Mouse (Mus musculus) CH12.LX (cell line): ENCODE results near the gene Mapk11. TPM values are rescaled to one million over a fixed set of nuclear protein-coding genes. Genes with fewer than 3 reads are reported as not detected.

ENCODE experiments used
- DNase-seq: peaks from one replicate; pipeline ENCODE4 v3.0.0-alpha.2; 2013; ENCODE audit errors: extremely low read depth
- H3K27ac ChIP-seq: 2 replicates; pipeline ENCODE4 v1.5.1; 2012; ENCODE audit warnings: low read depth, mild to moderate bottlenecking, control low read depth, moderate library complexity; ENCODE audit not compliant: insufficient read depth
- H3K27me3 ChIP-seq: replicated peaks from 2 replicates; pipeline ENCODE3; 2012; ENCODE audit warnings: inconsistent platforms
- H3K36me3 ChIP-seq, 2 experiments: replicated peaks in 1 of 2; 2 replicates each; pipeline versions ENCODE3 to v1.6.1; 2012; ENCODE audit warnings: inconsistent platforms in 1 of 2, low read length in 1 of 2, mild to moderate bottlenecking in 1 of 2, mixed read lengths in 1 of 2, moderate library complexity in 1 of 2; ENCODE audit not compliant: control insufficient read depth in 1 of 2, insufficient read depth in 1 of 2
- H3K4me1 ChIP-seq, 2 experiments: 2 replicates each; pipeline ENCODE4 v1.6.1; 2012; ENCODE audit warnings: inconsistent platforms in 1 of 2, moderate library complexity in 1 of 2; ENCODE audit not compliant: insufficient read depth in 2 of 2, control insufficient read depth in 1 of 2
- H3K4me2 ChIP-seq: 2 replicates; pipeline ENCODE4 v1.6.1; 2012; ENCODE audit warnings: low read depth, mild to moderate bottlenecking, control low read depth; ENCODE audit not compliant: poor library complexity, insufficient read depth, severe bottlenecking
- H3K4me3 ChIP-seq, 3 experiments: fragments of 150-350 bp in 1 of 3; sonication (generic) in 1 of 3; replicated peaks in 1 of 3; 2 replicates each; pipeline versions ENCODE3 to v1.5.1; 2011 to 2012; ENCODE audit warnings: low read depth in 2 of 3, low read length in 2 of 3, mild to moderate bottlenecking in 2 of 3, moderate library complexity in 2 of 3, control low read depth in 1 of 3, improper control_type of control experiment in 1 of 3, inconsistent platforms in 1 of 3, mixed read lengths in 1 of 3; ENCODE audit not compliant: poor library complexity in 1 of 3
- H3K79me2 ChIP-seq: replicated peaks from 2 replicates; pipeline ENCODE4 v1.6.1; 2012; ENCODE audit warnings: mild to moderate bottlenecking, moderate library complexity; ENCODE audit not compliant: control insufficient read depth, poor library complexity, insufficient read depth, severe bottlenecking; ENCODE audit errors: extremely low read depth
- H3K9ac ChIP-seq: 2 replicates; pipeline ENCODE4 v1.6.1; 2012; ENCODE audit warnings: low read depth, mild to moderate bottlenecking, control low read depth, moderate library complexity; ENCODE audit not compliant: insufficient read depth
- H3K9me3 ChIP-seq: replicated peaks from 2 replicates; pipeline ENCODE3; 2012; ENCODE audit warnings: low read length, inconsistent platforms, mixed read lengths
- BHLHE40 ChIP-seq: IDR thresholded peaks from 2 replicates; pipeline ENCODE4 v1.6.1; 2011; ENCODE audit warnings: mild to moderate bottlenecking, low read depth, low read length, improper control_type of control experiment
- CHD1 ChIP-seq: IDR thresholded peaks from 2 replicates; pipeline ENCODE4 v1.6.1; 2012; ENCODE audit warnings: low read depth, low read length, improper control_type of control experiment, inconsistent platforms
- CHD2 ChIP-seq: IDR thresholded peaks from 2 replicates; pipeline ENCODE4 v1.6.1; 2011; ENCODE audit warnings: low read length, improper control_type of control experiment
- CTCF ChIP-seq, 2 experiments: IDR thresholded peaks in 1 of 2; conservative IDR thresholded peaks in 1 of 2; 2 replicates each; pipeline ENCODE4 v1.5.1; 2011 to 2012; ENCODE audit warnings: low read depth in 2 of 2, low read length in 2 of 2, improper control_type of control experiment in 1 of 2, inconsistent platforms in 1 of 2, mild to moderate bottlenecking in 1 of 2, moderate library complexity in 1 of 2
- E2F4 ChIP-seq: IDR thresholded peaks from 2 replicates; pipeline ENCODE4 v1.6.1; 2011; ENCODE audit warnings: low read depth, low read length, improper control_type of control experiment; ENCODE audit not compliant: insufficient replicate concordance
- ELF1 ChIP-seq: IDR thresholded peaks from 2 replicates; pipeline ENCODE4 v1.6.1; 2014; ENCODE audit warnings: low read depth, mild to moderate bottlenecking, inconsistent platforms, low read length, improper control_type of control experiment
- EP300 ChIP-seq: IDR thresholded peaks from 2 replicates; pipeline ENCODE4 v1.6.1; 2011; ENCODE audit warnings: low read length, improper control_type of control experiment
- ETS1 ChIP-seq: conservative IDR thresholded peaks from 2 replicates; pipeline ENCODE4 v1.6.1; 2012; ENCODE audit warnings: low read depth, mild to moderate bottlenecking, inconsistent platforms, low read length, improper control_type of control experiment, moderate library complexity
- GABPA ChIP-seq: IDR thresholded peaks from 2 replicates; pipeline ENCODE4 v1.6.1; 2012; ENCODE audit warnings: low read depth, low read length, improper control_type of control experiment, inconsistent platforms; ENCODE audit not compliant: insufficient replicate concordance
- HCFC1 ChIP-seq: IDR thresholded peaks from 2 replicates; pipeline ENCODE4 v1.6.1; 2012; ENCODE audit warnings: low read depth, mild to moderate bottlenecking, inconsistent platforms, low read length, improper control_type of control experiment
- IRF4 ChIP-seq: IDR thresholded peaks from 2 replicates; pipeline ENCODE4 v1.6.1; 2014; ENCODE audit warnings: low read depth, mild to moderate bottlenecking, inconsistent platforms, low read length, improper control_type of control experiment
- JUN ChIP-seq: IDR thresholded peaks from 2 replicates; pipeline ENCODE4 v1.6.1; 2011; ENCODE audit warnings: low read depth, mild to moderate bottlenecking, low read length, improper control_type of control experiment, moderate library complexity; ENCODE audit not compliant: insufficient read depth
- JUND ChIP-seq: conservative IDR thresholded peaks from 2 replicates; pipeline ENCODE4 v1.6.1; 2011; ENCODE audit warnings: low read depth, low read length, improper control_type of control experiment
- KAT2A ChIP-seq: IDR thresholded peaks from 2 replicates; pipeline ENCODE4 v1.6.1; 2012; ENCODE audit warnings: low read length, improper control_type of control experiment, inconsistent platforms; ENCODE audit not compliant: insufficient replicate concordance
- MAFK ChIP-seq: IDR thresholded peaks from 2 replicates; pipeline ENCODE4 v1.6.1; 2011; ENCODE audit warnings: low read length, improper control_type of control experiment; ENCODE audit not compliant: insufficient replicate concordance
- MAX ChIP-seq: IDR thresholded peaks from 2 replicates; pipeline ENCODE4 v1.6.1; 2011; ENCODE audit warnings: low read length, improper control_type of control experiment
- MAZ ChIP-seq: IDR thresholded peaks from 2 replicates; pipeline ENCODE4 v1.6.1; 2012; ENCODE audit warnings: low read depth, mild to moderate bottlenecking, inconsistent platforms, low read length, improper control_type of control experiment, moderate library complexity
- MEF2A ChIP-seq: IDR thresholded peaks from 2 replicates; pipeline ENCODE4 v1.6.1; 2014; ENCODE audit warnings: low read depth, mild to moderate bottlenecking, inconsistent platforms, low read length, improper control_type of control experiment, borderline replicate concordance
- MXI1 ChIP-seq: IDR thresholded peaks from 2 replicates; pipeline ENCODE4 v1.6.1; 2011; ENCODE audit warnings: mild to moderate bottlenecking, low read depth, low read length, improper control_type of control experiment
- MYC ChIP-seq: IDR thresholded peaks from 2 replicates; pipeline ENCODE4 v1.6.1; 2011; ENCODE audit warnings: low read depth, mild to moderate bottlenecking, improper control_type of control experiment, low read length
- NELFE ChIP-seq: IDR thresholded peaks from 2 replicates; pipeline ENCODE4 v1.6.1; 2011; ENCODE audit warnings: low read depth, low read length, improper control_type of control experiment
- NRF1 ChIP-seq: IDR thresholded peaks from 2 replicates; pipeline ENCODE4 v1.6.1; 2014; ENCODE audit warnings: low read depth, mild to moderate bottlenecking, inconsistent platforms, low read length, improper control_type of control experiment, moderate library complexity
- PAX5 ChIP-seq: IDR thresholded peaks from 2 replicates; pipeline ENCODE4 v1.6.1; 2012; ENCODE audit warnings: low read length, inconsistent platforms, mixed read lengths
- POLR2A ChIP-seq: IDR thresholded peaks from 2 replicates; pipeline ENCODE4 v1.6.1; 2011; ENCODE audit warnings: low read depth, mild to moderate bottlenecking, improper control_type of control experiment, low read length
- POLR2AphosphoS2 ChIP-seq: IDR thresholded peaks from 2 replicates; pipeline ENCODE4 v1.6.1; 2011; ENCODE audit warnings: low read depth, low read length, improper control_type of control experiment
- RAD21 ChIP-seq: IDR thresholded peaks from 2 replicates; pipeline ENCODE4 v1.6.1; 2011; ENCODE audit warnings: low read depth, mild to moderate bottlenecking, low read length, improper control_type of control experiment, moderate library complexity
- RCOR1 ChIP-seq: conservative IDR thresholded peaks from 2 replicates; pipeline ENCODE4 v1.6.1; 2012; ENCODE audit warnings: low read depth, mild to moderate bottlenecking, inconsistent platforms, low read length, improper control_type of control experiment
- SIN3A ChIP-seq: IDR thresholded peaks from 2 replicates; pipeline ENCODE4 v1.6.1; 2012; ENCODE audit warnings: low read length, improper control_type of control experiment, inconsistent platforms
- SMC3 ChIP-seq: IDR thresholded peaks from 2 replicates; pipeline ENCODE4 v1.6.1; 2011; ENCODE audit warnings: low read depth, low read length, improper control_type of control experiment
- TBP ChIP-seq: conservative IDR thresholded peaks from 2 replicates; pipeline ENCODE4 v1.6.1; 2011; ENCODE audit warnings: low read depth, low read length, improper control_type of control experiment
- TCF12 ChIP-seq: IDR thresholded peaks from 2 replicates; pipeline ENCODE4 v1.6.1; 2014; ENCODE audit warnings: low read depth, mild to moderate bottlenecking, inconsistent platforms, low read length, improper control_type of control experiment
- UBTF ChIP-seq: IDR thresholded peaks from 2 replicates; pipeline ENCODE4 v1.6.1; 2012; ENCODE audit warnings: low read depth, mild to moderate bottlenecking, inconsistent platforms, low read length, improper control_type of control experiment, moderate library complexity
- USF1 ChIP-seq: IDR thresholded peaks from 2 replicates; pipeline ENCODE4 v1.6.1; 2014; ENCODE audit warnings: low read depth, mild to moderate bottlenecking, inconsistent platforms, low read length, improper control_type of control experiment
- USF2 ChIP-seq: conservative IDR thresholded peaks from 2 replicates; pipeline ENCODE4 v1.6.1; 2011; ENCODE audit warnings: low read depth, low read length, improper control_type of control experiment
- ZC3H11A ChIP-seq: IDR thresholded peaks from 2 replicates; pipeline ENCODE4 v1.6.1; 2012; ENCODE audit warnings: low read depth, mild to moderate bottlenecking, inconsistent platforms, low read length, improper control_type of control experiment
- ZKSCAN1 ChIP-seq: IDR thresholded peaks from 2 replicates; pipeline ENCODE4 v1.6.1; 2012; ENCODE audit warnings: low read depth, inconsistent platforms, low read length, improper control_type of control experiment, borderline replicate concordance
- ZMIZ1 ChIP-seq: IDR thresholded peaks from 2 replicates; pipeline ENCODE4 v1.6.1; 2012; ENCODE audit warnings: low read depth, mild to moderate bottlenecking, inconsistent platforms, low read length, improper control_type of control experiment
- ZNF384 ChIP-seq: IDR thresholded peaks from 2 replicates; pipeline ENCODE4 v1.6.1; 2012; ENCODE audit warnings: low read depth, low read length, improper control_type of control experiment, inconsistent platforms
- dilution Hi-C: fragments of 300-500 bp; cut with MboI; formaldehyde crosslinking; loops from 2 replicates; pipeline ENCODE4 v1.14.3; 2020; ENCODE audit warnings: low sequenced_read_pairs; ENCODE audit not compliant: extremely low pct_unique_long_range_greater_than_20kb, extremely low pct_ligation_motif_present
- in situ Hi-C: fragments of 300-500 bp; cut with MboI; formaldehyde crosslinking; loops from 3 replicates; pipeline ENCODE4 v1.14.3; 2019; ENCODE audit warnings: low sequenced_read_pairs, low pct_ligation_motif_present, low pct_unique_long_range_greater_than_20kb, mixed read lengths
- polyA plus RNA-seq: library from polyadenylated mRNA; unstranded; fragments of >175 nt; gene quantifications from 2 replicates; pipeline ENCODE4 v1.2.1, GENCODE M21; 2012; ENCODE audit warnings: low read depth; ENCODE audit not compliant: insufficient read length
- total RNA-seq, 2 experiments: library from RNA; depleted of rRNA; stranded (reverse); fragments of 300-350 nt in 1 of 2; fragments of >200 nt in 1 of 2; gene quantifications; 2 replicates each; pipeline ENCODE4 v1.2.3; 2012 to 2014

The Mapk11 gene
- total and polyA plus RNA-seq, 3 experiments = 3.9 to 11.4 (median 5.3) TPM

GRCm38 (mm10) chr15:89196313-89196706, 46.9 kb upstream of the Mapk11 start, which contains the start of gene Dennd6b:
TSS of gene Dennd6b (minus strand) at chr15:89196496.
- peak; percentile 97 for DNase-seq
- TF ChIP-seq ZC3H11A (no peak), E2F4 (no peak), ETS1 (peak; percentile 15; the same call in 1 of the 2 replicates), TCF12 (peak; percentile 85), CHD2 (no peak), JUN (no peak), USF2 (no peak), CHD1 (no peak), JUND (no peak), HCFC1 (peak; percentile 88), NELFE (peak; percentile 3; the same call in 1 of the 2 replicates), SIN3A (peak; percentile 94), SMC3 (peak; percentile 49), ZMIZ1 (no peak; the same call in 1 of the 2 replicates), EP300 (no peak), TBP (no peak; the same call in 1 of the 2 replicates), ELF1 (peak; percentile 89), MYC (peak; percentile 48; the same call in 1 of the 2 replicates), MEF2A (peak; percentile 79; the same call in 1 of the 2 replicates), PAX5 (no peak), ZNF384 (no peak), MXI1 (peak; percentile 72; the same call in 1 of the 2 replicates), POLR2AphosphoS2 (no peak), UBTF (0 out of 2 replicates have a peak, but pooled peaks have one; percentile 40), MAFK (no peak), MAZ (no peak), RCOR1 (no peak), CTCF (conservative IDR thresholded peaks at IDR 0.05 in 1 of 2, IDR thresholded peaks at IDR 0.05 in 1 of 2; ENCODE audit: low read depth in 2 of 2, low read length in 2 of 2) (peak; percentile 63 to 96), USF1 (no peak), BHLHE40 (0 out of 2 replicates have a peak, but pooled peaks have one; percentile 26), POLR2A (peak; percentile 6; the same call in 1 of the 2 replicates), RAD21 (peak; percentile 26), ZKSCAN1 (no peak), MAX (peak; percentile 40; the same call in 1 of the 2 replicates), KAT2A (no peak; the same call in 1 of the 2 replicates), IRF4 (peak; percentile 72), GABPA (peak; percentile 81), NRF1 (peak; percentile 51)
- Histone ChIP-seq H3K36me3 (peaks cover 0 to 17% of the 10 kb centered on the region in 2 experiments), H3K4me3 (peak within 1 kb of the TSS; percentile 88 to 98 (median 95)), H3K27ac (peak within 1 kb of the TSS; percentile 93), H3K79me2 (no peaks in the 10 kb centered on the region), H3K27me3 (no peaks in the 10 kb centered on the region), H3K9me3 (no peaks in the 10 kb centered on the region), H3K4me2 (peak within 1 kb of the TSS; percentile 83), H3K4me1 (peaks cover 3 to 16% of the 10 kb centered on the region in 2 experiments), H3K9ac (peak within 1 kb of the TSS; percentile 99)
- in situ Hi-C loops = no loop called here
- dilution Hi-C loops = no loop called here
